Mouse (Mus musculus): Measurements from ENCODE around the gene Atl3.

GRCm38 (mm10) chr19:7528639-7529428, 35.0 kb downstream of the Atl3 start:
- TF ChIP-seq CTCF (IDR thresholded peaks at IDR 0.05; ENCODE audit: low read depth, low read length) = no peak
- no peak for TF ChIP-seq POLR2AphosphoS5 (IDR thresholded peaks at IDR 0.05; ENCODE audit: insufficient replicate concordance, low read depth, low read length)
- TF ChIP-seq GATA1 (IDR thresholded peaks at IDR 0.05; ENCODE audit: borderline replicate concordance, low read length) = no peak
- no peak for TF ChIP-seq GATA2 (IDR thresholded peaks at IDR 0.05; ENCODE audit: borderline replicate concordance, low read depth, low read length)

Data from G1E (cell line).